Mouse (Mus musculus) hindbrain, postnatal 0 days (tissue): ENCODE measurements around the gene Arxes1. TPM values are rescaled to one million over a fixed set of nuclear protein-coding genes. Genes with fewer than 3 reads are reported as not detected.
A peak's percentile ranks its signal among the peaks of the same experiment; 100 is the strongest.

Experiments used
- ATAC-seq: fragments of 200-750 bp; cut with Nextera tagmentation; 2 replicates; pipeline ENCODE4 v1.8.0; 2017; ENCODE audit warnings: mild to moderate bottlenecking, moderate TSS enrichment, moderate library complexity
- DNase-seq: peaks from one replicate; pipeline ENCODE4 v3.0.0-alpha.2; 2015; ENCODE audit warnings: low spot score
- H3K27ac ChIP-seq: fragments of 300-500 bp; sonication (generic); 2 replicates; pipeline ENCODE4 v1.5.1; 2014; ENCODE audit warnings: mild to moderate bottlenecking
- H3K27me3 ChIP-seq: fragments of 300-500 bp; sonication (generic); 2 replicates; pipeline ENCODE4 v1.6.1; 2014; ENCODE audit warnings: low read length, mixed read lengths; ENCODE audit not compliant: insufficient read depth
- H3K36me3 ChIP-seq: fragments of 300-500 bp; sonication (generic); 2 replicates; pipeline ENCODE4 v1.6.1; 2014; ENCODE audit warnings: low read length, mixed read lengths; ENCODE audit not compliant: insufficient read depth
- H3K4me1 ChIP-seq: fragments of 300-500 bp; sonication (generic); 2 replicates; pipeline ENCODE4 v1.6.1; 2014; ENCODE audit warnings: antibody characterized with exemption, low read length, mixed read lengths; ENCODE audit not compliant: insufficient read depth
- H3K4me2 ChIP-seq: fragments of 300-500 bp; sonication (generic); 2 replicates; pipeline ENCODE4 v1.6.1; 2014; ENCODE audit warnings: low read depth, mild to moderate bottlenecking, low read length, moderate library complexity, mixed read lengths
- H3K4me3 ChIP-seq: fragments of 300-500 bp; sonication (generic); 2 replicates; pipeline ENCODE4 v1.5.1; 2014; ENCODE audit warnings: low read length
- H3K9ac ChIP-seq: fragments of 300-500 bp; sonication (generic); replicated peaks from 2 replicates; pipeline ENCODE4 v1.6.1; 2014; ENCODE audit warnings: mild to moderate bottlenecking, low read length, moderate library complexity, mixed read lengths
- H3K9me3 ChIP-seq: fragments of 300-500 bp; sonication (generic); 2 replicates; pipeline ENCODE4 v1.6.1; 2016; ENCODE audit warnings: low read length, mixed read lengths
- CTCF ChIP-seq: IDR thresholded peaks from 2 replicates; pipeline ENCODE4 v1.5.1; 2016; ENCODE audit warnings: antibody characterized with exemption, control low read depth, low read depth
- WGBS: fragments of 180-500 bp; shearing (Covaris S2); extraction: QIAGEN DNeasy Blood & Tissue Kit; methylation state at CpG from one replicate; pipeline ENCODE4 v1.1.7; 2014; 5-methylcytosine and 5-hydroxymethylcytosine counted together
- polyA plus RNA-seq: library from polyadenylated mRNA; unstranded; fragments of >200 nt; fragmentation: Nextera tagmentation; extraction: Ambion mirVana; gene quantifications from 2 replicates; pipeline ENCODE4 v1.2.1, GENCODE M21; 2015
- total RNA-seq: library from RNA; depleted of rRNA; stranded (reverse); fragments of >200 nt; gene quantifications from 2 replicates; pipeline ENCODE4 v1.2.3, GENCODE M21; 2014

Arxes1 gene
- total and polyA plus RNA-seq, 2 experiments from 2014 or later: 57.9 to 177 TPM

- Histone ChIP-seq H3K9me3 (no peaks in the 10 kb centered on the region), H3K36me3 (no peaks in the 10 kb centered on the region), H3K4me3 (no peak overlapping the region), H3K27me3 (no peaks in the 10 kb centered on the region), H3K27ac (no peak overlapping the region), H3K4me2 (no peak overlapping the region), H3K4me1 (no peaks in the 10 kb centered on the region), H3K9ac (no peak overlapping the region)
- ATAC-seq: no peak
- no peak for DNase-seq
- 31% methylated on average over 5 of the region's 5 CpGs for WGBS
- no peak for TF ChIP-seq CTCF
These were observed 25.8 kb upstream of the Arxes1 start for GRCm38 (mm10) chrX:136007199-136007843.

- no peaks in the 10 kb centered on the region for H3K9me3 ChIP-seq
- H3K9ac ChIP-seq: no peak overlapping the region
- H3K4me3 ChIP-seq: no peak overlapping the region
- no peak overlapping the region for H3K27ac ChIP-seq
- DNase-seq: peak; percentile 16
- H3K36me3 ChIP-seq: no peaks in the 10 kb centered on the region
- no peak for ATAC-seq
- TF ChIP-seq CTCF: no peak
- H3K27me3 ChIP-seq: no peaks in the 10 kb centered on the region
- H3K4me2 ChIP-seq: no peak overlapping the region
- H3K4me1 ChIP-seq: no peaks in the 10 kb centered on the region
- WGBS: 32% methylated on average over 2 of the region's 2 CpGs
These were observed 18.8 kb upstream of the Arxes1 start for GRCm38 (mm10) chrX:136014392-136014791.

GRCm38 (mm10) chrX:136030331-136030730 is 2.8 kb upstream of the Arxes1 start:
- DNase-seq (peak; percentile 14), ATAC-seq (no peak)
- no peak overlapping the region for H3K4me3 ChIP-seq
- H3K9ac ChIP-seq: no peak overlapping the region
- no peaks in the 10 kb centered on the region; the same call in 1 of the 2 replicates for H3K27me3 ChIP-seq
- WGBS: 49% methylated on average over 1 of the region's 1 CpGs
- H3K4me1 ChIP-seq: no peaks in the 10 kb centered on the region
- no peak overlapping the region for H3K4me2 ChIP-seq
- no peaks in the 10 kb centered on the region for H3K9me3 ChIP-seq
- H3K27ac ChIP-seq: no peak overlapping the region
- H3K36me3 ChIP-seq: no peaks in the 10 kb centered on the region
- TF ChIP-seq CTCF: no peak

GRCm38 (mm10) chrX:136043726-136044125 is 10.6 kb downstream of the Arxes1 start:
- no peak for DNase-seq
- H3K27ac ChIP-seq: no peak overlapping the region
- 87% methylated on average over 1 of the region's 1 CpGs for WGBS
- no peaks in the 10 kb centered on the region for H3K36me3 ChIP-seq
- no peaks in the 10 kb centered on the region for H3K4me1 ChIP-seq
- no peaks in the 10 kb centered on the region for H3K27me3 ChIP-seq
- no peak for ATAC-seq
- no peak overlapping the region for H3K9ac ChIP-seq
- TF ChIP-seq CTCF: no peak
- no peak overlapping the region for H3K4me3 ChIP-seq
- no peak overlapping the region for H3K4me2 ChIP-seq
- no peaks in the 10 kb centered on the region for H3K9me3 ChIP-seq

- peak; percentile 73 for TF ChIP-seq CTCF
- ATAC-seq: peak; percentile 86
- 24% methylated on average over 5 of the region's 5 CpGs for WGBS
- Histone ChIP-seq H3K4me1 (no peaks in the 10 kb centered on the region), H3K4me2 (no peak overlapping the region), H3K27me3 (no peaks in the 10 kb centered on the region), H3K9me3 (no peaks in the 10 kb centered on the region), H3K27ac (no peak overlapping the region), H3K4me3 (no peak overlapping the region), H3K36me3 (no peaks in the 10 kb centered on the region), H3K9ac (no peak overlapping the region)
- DNase-seq: peak; percentile 88
These were observed 14.4 kb downstream of the Arxes1 start for GRCm38 (mm10) chrX:136047528-136047927.

- DNase-seq (no peak), ATAC-seq (no peak)
- Histone ChIP-seq H3K4me2 (no peak overlapping the region), H3K4me3 (no peak overlapping the region), H3K36me3 (no peaks in the 10 kb centered on the region), H3K9me3 (no peaks in the 10 kb centered on the region), H3K27me3 (no peaks in the 10 kb centered on the region), H3K27ac (no peak overlapping the region), H3K4me1 (no peaks in the 10 kb centered on the region), H3K9ac (no peak overlapping the region)
- 73% methylated on average over 2 of the region's 2 CpGs for WGBS
- no peak for TF ChIP-seq CTCF
These were observed 18.1 kb downstream of the Arxes1 start for GRCm38 (mm10) chrX:136051219-136051618.

GRCm38 (mm10) chrX:136060698-136061097 is 27.5 kb downstream of the Arxes1 start:
- Histone ChIP-seq H3K4me1 (no peaks in the 10 kb centered on the region), H3K36me3 (no peaks in the 10 kb centered on the region), H3K9me3 (no peaks in the 10 kb centered on the region), H3K27me3 (no peaks in the 10 kb centered on the region), H3K9ac (no peak overlapping the region), H3K27ac (no peak overlapping the region), H3K4me2 (no peak overlapping the region), H3K4me3 (no peak overlapping the region)
- no peak for TF ChIP-seq CTCF
- ATAC-seq (no peak), DNase-seq (no peak)
- WGBS: 93% methylated on average over 1 of the region's 1 CpGs
